Mouse (Mus musculus) 416B (cell line): ENCODE results near the gene Zfp866.

Experiments
- DNase-seq: peaks from one replicate; pipeline ENCODE4 v3.0.0; 2011; ENCODE audit warnings: low read depth

The Zfp866 gene

GRCm38 (mm10) chr8:69790773-69791367 lies at the start of gene Zfp866, which contains the start of gene Atp13a1:
TSS of gene Zfp866 (minus strand) at chr8:69791178.
TSS of gene Atp13a1 (plus strand) at chr8:69791163.
- peak; percentile 92 for DNase-seq

DNA sequence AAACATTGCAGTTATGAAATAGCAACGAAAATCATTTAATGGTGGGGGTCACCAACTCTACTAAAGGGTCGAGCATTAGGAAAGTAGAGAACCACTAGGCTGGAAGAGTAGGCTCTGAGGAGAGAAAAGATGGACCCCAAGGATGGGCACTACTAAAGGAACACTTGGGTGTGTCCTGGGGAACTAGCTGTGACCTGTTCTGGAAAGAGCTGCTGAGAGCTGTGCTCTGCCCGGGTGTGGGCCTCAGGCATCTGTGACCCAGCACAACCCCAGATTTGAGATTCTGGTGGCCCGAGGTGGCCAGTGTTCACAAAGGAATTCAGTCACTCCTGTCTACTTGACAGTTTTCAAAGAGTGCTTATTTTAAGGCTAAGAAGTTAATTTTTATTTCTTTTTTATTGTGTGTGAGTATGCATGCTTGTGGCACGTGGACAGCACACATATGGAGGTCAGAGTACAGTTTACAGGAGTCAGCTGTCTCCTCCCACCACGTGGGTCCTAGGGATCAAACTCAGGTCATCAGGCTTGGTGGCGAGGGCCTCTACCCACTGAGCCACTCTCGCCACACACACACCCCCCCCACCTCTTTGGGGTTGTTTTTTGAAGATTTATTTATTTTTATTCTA lies 46.2 kb upstream of the Zfp866 start:
- DNase-seq: no peak

DNA sequence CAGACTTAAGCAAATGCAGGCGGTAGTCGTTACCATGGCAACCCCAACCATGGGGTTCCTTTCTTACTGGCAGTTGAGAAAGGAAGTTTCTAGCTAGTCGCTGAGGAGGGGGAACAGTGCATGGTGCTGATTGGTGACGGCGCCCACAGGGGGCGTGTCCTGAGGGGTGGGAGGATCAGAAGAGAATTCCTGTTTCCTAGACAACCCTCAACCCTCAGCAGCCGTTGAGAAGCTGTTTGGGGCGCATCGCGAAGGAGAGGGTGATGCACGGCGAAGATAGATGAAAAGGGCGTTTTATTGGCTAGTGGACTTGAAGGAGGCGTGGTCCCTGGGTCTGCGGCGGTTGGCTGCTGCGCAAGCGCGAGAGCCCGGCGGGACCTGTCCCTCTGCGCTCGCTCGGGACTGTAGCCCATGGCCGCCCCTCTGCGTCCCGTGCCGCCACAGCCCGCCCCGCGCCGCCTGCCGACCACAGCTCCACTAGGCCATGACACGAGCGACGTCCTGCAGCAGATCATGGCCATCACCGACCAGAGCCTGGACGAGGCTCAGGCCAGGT lies 41.4 kb upstream of the Zfp866 start, which contains the start of gene Pbx4:
TSS of gene Pbx4 (plus strand) at position 194 of the 556 bp plus-strand sequence.
- no peak for DNase-seq

GRCm38 (mm10) chr8:69826371-69826770 lies 35.4 kb upstream of the Zfp866 start:
- no peak for DNase-seq

GRCm38 (mm10) chr8:69822386-69823191 lies 31.6 kb upstream of the Zfp866 start, which contains the start of gene Lpar2:
TSS of gene Lpar2 (plus strand) at chr8:69822429.
- no peak for DNase-seq

GRCm38 (mm10) chr8:69821971-69822385 lies 31.0 kb upstream of the Zfp866 start:
- no peak for DNase-seq

DNA sequence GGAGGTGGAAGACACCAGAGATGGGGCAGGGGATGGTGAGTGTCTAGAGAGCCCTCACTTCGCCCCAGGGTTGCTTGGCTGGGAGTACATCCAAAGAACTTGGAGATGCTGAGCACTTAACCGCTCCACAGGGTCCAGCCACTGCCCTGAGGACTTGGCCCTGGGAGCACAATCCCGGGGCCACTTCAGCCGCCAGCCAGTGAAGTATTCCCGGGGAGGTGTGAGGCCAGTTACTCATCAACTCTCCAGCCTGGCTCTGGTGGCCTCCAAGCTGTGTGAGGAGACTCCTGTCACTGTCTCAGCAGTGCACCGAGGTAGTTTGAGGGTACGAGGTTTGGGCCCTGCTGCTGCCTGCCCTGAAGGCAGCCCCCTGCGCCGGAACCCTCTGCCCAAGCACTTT lies 29.5 kb upstream of the Zfp866 start:
- no peak for DNase-seq

- no peak for DNase-seq
Observed at GRCm38 (mm10) chr8:69815396-69815795, 24.4 kb upstream of the Zfp866 start.

- no peak for DNase-seq
Observed at GRCm38 (mm10) chr8:69814881-69815280, 23.9 kb upstream of the Zfp866 start.

DNA sequence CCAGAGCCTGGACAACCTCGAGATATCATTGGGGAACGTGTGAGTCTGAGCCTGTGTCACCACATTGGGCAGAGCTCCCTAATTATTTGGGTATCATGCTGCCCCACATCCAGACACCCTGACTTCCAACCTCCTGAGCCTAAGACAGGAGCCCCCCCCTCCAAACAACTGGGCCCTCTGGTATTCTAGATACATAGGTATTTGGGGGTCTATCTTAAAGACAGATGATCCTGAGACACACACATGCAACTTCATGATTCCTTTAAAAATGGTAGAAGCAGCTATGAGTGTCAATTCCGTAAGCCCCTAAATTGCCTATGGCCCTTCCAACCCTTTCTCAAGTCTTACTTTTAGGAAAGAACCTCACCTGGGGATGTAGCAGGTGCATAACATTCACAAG lies 18.8 kb upstream of the Zfp866 start:
- no peak for DNase-seq

DNA sequence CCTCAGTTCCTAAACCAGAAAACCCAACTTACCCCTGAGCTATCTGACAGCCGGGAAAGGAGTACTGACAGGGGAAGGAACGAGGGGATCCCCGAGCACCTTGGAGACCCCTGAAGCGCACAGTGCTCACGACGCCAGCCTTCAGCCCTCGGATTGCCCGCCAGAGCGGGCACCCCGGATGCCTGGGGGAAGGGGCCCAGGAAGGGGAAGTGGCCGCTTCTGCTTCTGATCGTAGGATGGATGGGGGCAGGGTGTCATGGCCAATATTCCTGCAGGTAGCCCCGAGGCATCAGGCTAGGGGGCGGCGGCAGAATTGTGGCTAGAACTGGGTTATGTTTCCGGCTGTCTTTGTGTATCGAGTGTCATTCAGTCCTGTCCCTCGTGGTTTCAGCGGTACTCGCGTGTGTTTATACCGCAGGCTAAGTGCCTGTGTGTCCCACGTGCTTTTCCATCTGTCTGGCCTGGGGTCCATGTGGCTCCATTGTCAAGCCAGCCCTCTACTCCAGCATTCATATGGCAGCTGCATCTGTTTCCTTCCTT lies 18.0 kb upstream of the Zfp866 start:
- peak; percentile 56 for DNase-seq

- DNase-seq: peak; percentile 80
Observed at GRCm38 (mm10) chr8:69808094-69808863, 17.3 kb upstream of the Zfp866 start, which contains the start of gene Gmip. TSS of gene Gmip (plus strand) at chr8:69808679.

DNA sequence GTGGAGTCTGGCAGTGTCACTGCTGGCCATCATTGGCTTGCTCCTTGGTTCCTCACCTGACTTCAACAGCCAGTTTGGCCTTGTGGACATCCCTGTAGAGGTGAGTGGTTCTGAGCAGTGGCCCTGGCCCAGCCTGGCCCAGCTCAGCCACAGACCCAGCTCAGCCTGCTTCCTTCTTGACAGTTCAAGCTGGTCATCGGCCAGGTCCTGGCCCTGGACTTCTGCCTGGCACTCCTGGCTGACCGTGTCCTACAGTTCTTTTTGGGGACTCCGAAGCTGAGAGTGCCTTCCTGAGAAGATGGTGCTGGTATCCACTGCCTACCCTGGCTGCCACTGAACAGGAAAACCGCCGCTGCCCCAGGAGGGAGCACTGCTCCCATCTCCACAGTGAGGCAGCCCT lies 16.3 kb upstream of the Zfp866 start:
- no peak for DNase-seq

DNA sequence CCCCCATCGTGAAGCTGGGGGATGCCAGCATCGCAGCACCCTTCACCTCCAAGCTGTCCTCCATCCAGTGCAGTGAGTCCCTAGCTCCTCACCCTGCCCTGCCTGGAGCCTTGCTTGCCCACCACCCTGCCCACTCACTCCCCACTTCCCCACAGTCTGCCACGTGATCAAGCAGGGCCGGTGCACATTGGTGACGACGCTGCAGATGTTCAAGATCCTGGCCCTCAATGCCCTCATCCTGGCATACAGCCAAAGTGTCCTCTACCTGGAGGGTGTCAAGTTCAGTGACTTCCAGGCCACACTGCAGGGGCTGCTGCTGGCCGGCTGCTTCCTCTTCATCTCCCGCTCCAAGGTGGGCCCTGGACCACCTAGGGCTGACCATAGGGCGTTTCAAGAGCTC lies 14.5 kb upstream of the Zfp866 start:
- no peak for DNase-seq

- DNase-seq: no peak
Observed at GRCm38 (mm10) chr8:69805086-69805485, 14.1 kb upstream of the Zfp866 start.

- DNase-seq: no peak
Observed at GRCm38 (mm10) chr8:69804537-69804936, 13.6 kb upstream of the Zfp866 start.

DNA sequence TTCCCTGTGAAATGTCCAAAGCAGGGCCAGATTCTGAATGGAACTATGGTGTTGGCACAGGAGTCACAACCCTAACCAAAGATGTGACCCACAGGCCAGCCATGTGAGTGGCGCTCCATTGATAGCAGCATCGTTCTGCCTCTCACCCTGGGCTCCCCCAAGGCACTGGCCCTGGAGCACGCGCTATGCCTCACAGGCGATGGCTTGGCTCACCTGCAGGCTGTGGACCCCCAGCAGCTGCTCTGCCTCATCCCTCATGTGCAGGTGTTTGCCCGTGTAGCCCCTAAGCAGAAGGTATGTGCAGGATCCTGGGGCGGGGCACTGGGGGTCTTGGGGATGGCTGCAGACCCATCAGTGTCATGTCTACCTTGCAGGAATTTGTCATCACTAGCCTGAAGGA lies 12.4 kb upstream of the Zfp866 start:
- DNase-seq: no peak

DNA sequence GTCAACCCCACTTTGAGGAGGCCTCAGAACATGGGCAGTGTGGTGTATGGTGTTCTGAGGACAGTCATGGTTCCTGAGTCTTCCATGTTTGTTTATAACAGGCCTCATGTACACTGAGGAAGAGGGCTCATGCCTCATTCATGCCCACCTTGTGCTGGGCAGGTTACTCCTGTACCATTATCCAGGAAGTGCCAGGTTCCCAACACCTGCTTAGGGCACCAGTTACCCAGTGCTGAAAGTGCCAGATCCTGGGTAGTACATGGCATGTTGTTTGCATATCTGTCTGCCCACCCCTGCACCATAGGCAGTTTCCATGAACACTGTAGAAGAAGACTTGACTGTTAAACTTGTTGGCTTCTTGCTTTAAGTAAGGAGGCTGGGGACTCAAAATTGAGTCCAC lies 11.2 kb upstream of the Zfp866 start:
- no peak for DNase-seq

DNA sequence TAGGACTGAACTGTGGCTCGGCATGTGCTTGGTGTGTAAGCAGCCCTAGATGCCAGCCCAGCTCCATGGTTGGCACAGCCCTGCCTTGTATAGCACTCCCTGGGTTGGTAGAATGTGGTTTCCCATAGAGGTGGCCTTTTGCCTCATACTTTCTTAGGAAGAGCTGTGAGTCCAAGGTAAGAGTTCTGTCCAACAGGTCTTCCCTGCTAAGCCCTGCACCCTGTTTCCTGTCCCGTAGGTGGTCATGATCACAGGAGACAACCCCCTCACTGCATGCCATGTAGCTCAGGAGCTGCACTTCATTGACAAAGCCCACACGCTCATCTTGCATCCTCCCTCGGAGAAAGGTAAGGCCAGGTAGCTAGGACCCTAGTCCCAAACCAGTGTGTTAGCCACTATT lies 10.8 kb upstream of the Zfp866 start:
- no peak for DNase-seq

DNA sequence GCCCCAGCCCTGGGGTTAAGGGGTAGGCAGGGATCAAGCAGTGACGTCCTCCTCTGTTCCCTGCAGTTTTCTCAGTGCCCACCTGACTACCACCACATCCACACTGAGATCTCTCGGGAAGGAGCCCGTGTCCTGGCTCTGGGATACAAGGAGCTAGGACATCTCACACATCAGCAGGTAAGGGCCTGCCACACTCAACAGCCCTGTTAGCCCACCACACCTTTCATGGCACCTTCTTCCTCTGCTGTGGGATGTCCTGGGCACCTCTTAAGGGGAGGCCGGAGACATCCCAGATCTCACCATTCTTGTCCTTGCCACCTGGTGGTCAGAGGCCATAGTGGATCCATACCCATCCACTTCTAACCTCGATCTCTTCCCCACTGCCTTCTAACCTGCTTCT lies 9.0 kb upstream of the Zfp866 start:
- no peak for DNase-seq

- DNase-seq: no peak
Observed at GRCm38 (mm10) chr8:69799261-69799660, 8.3 kb upstream of the Zfp866 start.

GRCm38 (mm10) chr8:69797661-69798060 lies 6.7 kb upstream of the Zfp866 start:
- no peak for DNase-seq
